Mouse (Mus musculus) midbrain, embryonic 12.5 days (tissue): ENCODE results near the gene Ssbp1. TPM values are rescaled to one million over a fixed set of nuclear protein-coding genes. Genes with fewer than 3 reads are reported as not detected.
A peak's percentile ranks its signal among the peaks of the same experiment; 100 is the strongest.

Experiments used
- ATAC-seq: fragments of 200-750 bp; cut with Nextera tagmentation; 2 replicates; pipeline ENCODE4 v1.8.0; 2017; ENCODE audit warnings: low read depth, moderate TSS enrichment, moderate library complexity; ENCODE audit not compliant: low FRiP score
- H3K27ac ChIP-seq: fragments of 300-500 bp; sonication (generic); replicated peaks from 2 replicates; pipeline ENCODE4 v1.5.1; 2016; ENCODE audit warnings: mild to moderate bottlenecking
- H3K27me3 ChIP-seq: fragments of 300-500 bp; sonication (generic); 2 replicates; pipeline ENCODE4 v1.6.1; 2016; ENCODE audit warnings: mild to moderate bottlenecking
- H3K36me3 ChIP-seq: fragments of 300-500 bp; sonication (generic); 2 replicates; pipeline ENCODE4 v1.6.1; 2016
- H3K4me1 ChIP-seq: fragments of 300-500 bp; sonication (generic); 2 replicates; pipeline ENCODE4 v1.6.1; 2016
- H3K4me2 ChIP-seq: fragments of 300-500 bp; sonication (generic); replicated peaks from 2 replicates; pipeline ENCODE4 v1.6.1; 2016; ENCODE audit warnings: mild to moderate bottlenecking, moderate library complexity
- H3K4me3 ChIP-seq: fragments of 300-500 bp; sonication (generic); 2 replicates; pipeline ENCODE4 v1.5.1; 2016; ENCODE audit warnings: mild to moderate bottlenecking
- H3K9ac ChIP-seq: fragments of 300-500 bp; sonication (generic); replicated peaks from 2 replicates; pipeline ENCODE4 v1.6.1; 2016; ENCODE audit warnings: mild to moderate bottlenecking, moderate library complexity
- H3K9me3 ChIP-seq: fragments of 300-500 bp; sonication (generic); 2 replicates; pipeline ENCODE4 v1.6.1; 2016; ENCODE audit warnings: mild to moderate bottlenecking
- WGBS: fragments of 180-500 bp; shearing (Covaris S2); methylation state at CpG from one replicate; pipeline ENCODE4 v1.1.7; 2016; 5-methylcytosine and 5-hydroxymethylcytosine counted together
- polyA plus RNA-seq: library from polyadenylated mRNA; unstranded; fragments of >200 nt; fragmentation: Nextera tagmentation; extraction: Ambion mirVana; gene quantifications from 2 replicates; pipeline ENCODE4 v1.2.1, GENCODE M21; 2016

Ssbp1 gene
- polyA plus RNA-seq, 1 experiment from 2014 or later: 176 TPM

- 0% methylated on average over 70 of the region's 72 CpGs for WGBS
- Histone ChIP-seq H3K4me2 (peak overlapping the region; percentile 82), H3K27ac (peak overlapping the region; percentile 77), H3K9me3 (no peaks in the 10 kb centered on the region), H3K36me3 (no peaks in the 10 kb centered on the region), H3K9ac (peak overlapping the region; percentile 80), H3K4me1 (peaks cover 17% of the 10 kb centered on the region), H3K27me3 (peaks cover 17% of the 10 kb centered on the region), H3K4me3 (peak overlapping the region; percentile 74)
- peak; percentile 78 for ATAC-seq
Measured at GRCm38 (mm10) chr6:40435151-40436046, 35.8 kb upstream of the Ssbp1 start.

GRCm38 (mm10) chr6:40436047-40436483, 35.1 kb upstream of the Ssbp1 start, which contains the start of gene E330009J07Rik:
Gene E330009J07Rik (minus strand): TSS chr6:40436135.
- under 1% methylated on average over 34 of the region's 38 CpGs for WGBS
- peaks cover 20% of the 10 kb centered on the region for H3K27me3 ChIP-seq
- no peaks in the 10 kb centered on the region for H3K36me3 ChIP-seq
- peak within 1 kb of the TSS; percentile 74 for H3K4me3 ChIP-seq
- peak; percentile 96 for ATAC-seq
- peak within 1 kb of the TSS; percentile 82 for H3K4me2 ChIP-seq
- peak within 1 kb of the TSS; percentile 77 for H3K27ac ChIP-seq
- H3K9ac ChIP-seq: peak within 1 kb of the TSS; percentile 80
- H3K9me3 ChIP-seq: no peaks in the 10 kb centered on the region
- H3K4me1 ChIP-seq: peaks cover 16% of the 10 kb centered on the region

DNA sequence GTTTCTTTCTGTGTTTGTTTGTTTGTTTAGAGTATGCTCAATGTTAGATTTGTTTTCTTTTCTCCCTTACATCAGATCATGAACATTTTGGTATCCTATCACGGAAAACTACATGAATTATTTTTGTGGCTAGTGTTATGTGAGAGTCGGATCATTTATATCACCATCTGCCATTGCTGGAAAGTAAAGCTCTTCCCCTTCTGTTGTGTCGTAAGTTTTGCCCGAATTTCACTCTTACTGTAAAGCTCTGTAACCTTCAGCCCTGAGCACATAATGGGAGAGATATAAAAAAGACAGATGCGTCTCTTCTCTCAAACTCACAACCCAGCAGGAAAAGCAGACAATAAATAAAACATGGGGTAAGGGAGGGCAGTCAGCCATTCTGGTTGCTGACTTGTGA, 32.2 kb upstream of the Ssbp1 start, which contains the start of gene Wee2:
Gene Wee2 (plus strand): TSS at position 153 of the 400 bp plus-strand sequence.
- Histone ChIP-seq H3K4me2 (no peak within 1 kb of the TSS), H3K27me3 (peaks cover 26% of the 10 kb centered on the region), H3K4me3 (no peak within 1 kb of the TSS), H3K27ac (no peak within 1 kb of the TSS), H3K36me3 (no peaks in the 10 kb centered on the region), H3K9ac (no peak within 1 kb of the TSS), H3K9me3 (no peaks in the 10 kb centered on the region), H3K4me1 (peaks cover 13% of the 10 kb centered on the region)
- ATAC-seq: no peak
- 84% methylated on average over 5 of the region's 5 CpGs for WGBS

- Histone ChIP-seq H3K4me3 (no peak overlapping the region), H3K27ac (no peak overlapping the region), H3K36me3 (no peaks in the 10 kb centered on the region), H3K9me3 (no peaks in the 10 kb centered on the region), H3K4me2 (no peak overlapping the region), H3K9ac (no peak overlapping the region), H3K4me1 (peaks cover 6% of the 10 kb centered on the region), H3K27me3 (peaks cover 26% of the 10 kb centered on the region)
- no peak for ATAC-seq
- WGBS: 54% methylated on average over 12 of the region's 12 CpGs
Measured at GRCm38 (mm10) chr6:40439731-40440130, 31.4 kb upstream of the Ssbp1 start.

DNA sequence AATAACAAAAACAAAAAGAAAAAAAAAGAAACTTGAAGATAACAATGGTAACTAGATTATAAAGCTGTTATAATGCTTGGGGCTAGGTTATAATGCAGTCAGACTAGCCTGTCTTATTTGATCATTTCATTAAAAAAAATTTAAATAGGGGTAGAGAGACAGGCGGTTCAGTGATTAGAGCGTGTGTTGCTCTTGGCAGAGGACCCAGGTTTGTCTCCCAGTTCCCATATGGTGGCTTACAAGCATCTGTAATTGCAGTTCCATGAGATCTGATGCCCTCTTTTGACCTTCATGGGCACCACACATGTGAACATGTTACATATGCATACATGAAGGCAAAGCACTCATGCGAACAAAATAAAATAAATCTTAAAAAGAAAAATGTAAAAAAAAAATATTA, 29.9 kb upstream of the Ssbp1 start:
- no peak overlapping the region for H3K4me3 ChIP-seq
- H3K36me3 ChIP-seq: no peaks in the 10 kb centered on the region
- H3K4me2 ChIP-seq: no peak overlapping the region
- no peaks in the 10 kb centered on the region for H3K9me3 ChIP-seq
- 72% methylated on average over 3 of the region's 3 CpGs for WGBS
- H3K4me1 ChIP-seq: 0 out of 2 replicates have a peak, but pooled peaks cover under 1% of the 10 kb centered on the region
- no peak overlapping the region for H3K27ac ChIP-seq
- peaks cover 26% of the 10 kb centered on the region for H3K27me3 ChIP-seq
- ATAC-seq: no peak
- H3K9ac ChIP-seq: no peak overlapping the region

DNA sequence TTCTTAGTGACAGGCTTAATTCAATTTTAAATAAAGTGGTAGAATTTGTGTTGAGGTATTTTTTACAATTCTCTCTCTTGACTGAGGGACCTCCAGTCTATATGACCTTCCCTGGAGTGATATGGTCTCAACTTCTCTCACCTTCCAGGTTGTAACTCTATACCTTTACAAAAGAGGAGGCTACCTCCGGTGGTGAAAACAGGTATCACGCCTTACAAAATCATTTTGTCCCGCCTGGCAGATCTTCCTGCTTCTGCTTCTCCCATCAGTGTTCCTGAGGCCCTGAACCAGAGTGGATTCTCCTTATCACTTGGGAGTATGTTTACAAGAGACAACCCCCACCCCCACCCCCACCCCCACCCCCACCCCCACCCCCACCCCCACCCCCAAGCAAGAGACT, 29.4 kb upstream of the Ssbp1 start:
- H3K4me1 ChIP-seq: no peaks in the 10 kb centered on the region
- H3K9me3 ChIP-seq: no peaks in the 10 kb centered on the region
- H3K36me3 ChIP-seq: no peaks in the 10 kb centered on the region
- no peak overlapping the region for H3K9ac ChIP-seq
- no peak overlapping the region for H3K27ac ChIP-seq
- H3K4me2 ChIP-seq: no peak overlapping the region
- ATAC-seq: no peak
- H3K4me3 ChIP-seq: no peak overlapping the region
- H3K27me3 ChIP-seq: peaks cover 26% of the 10 kb centered on the region
- 46% methylated on average over 3 of the region's 3 CpGs for WGBS

DNA sequence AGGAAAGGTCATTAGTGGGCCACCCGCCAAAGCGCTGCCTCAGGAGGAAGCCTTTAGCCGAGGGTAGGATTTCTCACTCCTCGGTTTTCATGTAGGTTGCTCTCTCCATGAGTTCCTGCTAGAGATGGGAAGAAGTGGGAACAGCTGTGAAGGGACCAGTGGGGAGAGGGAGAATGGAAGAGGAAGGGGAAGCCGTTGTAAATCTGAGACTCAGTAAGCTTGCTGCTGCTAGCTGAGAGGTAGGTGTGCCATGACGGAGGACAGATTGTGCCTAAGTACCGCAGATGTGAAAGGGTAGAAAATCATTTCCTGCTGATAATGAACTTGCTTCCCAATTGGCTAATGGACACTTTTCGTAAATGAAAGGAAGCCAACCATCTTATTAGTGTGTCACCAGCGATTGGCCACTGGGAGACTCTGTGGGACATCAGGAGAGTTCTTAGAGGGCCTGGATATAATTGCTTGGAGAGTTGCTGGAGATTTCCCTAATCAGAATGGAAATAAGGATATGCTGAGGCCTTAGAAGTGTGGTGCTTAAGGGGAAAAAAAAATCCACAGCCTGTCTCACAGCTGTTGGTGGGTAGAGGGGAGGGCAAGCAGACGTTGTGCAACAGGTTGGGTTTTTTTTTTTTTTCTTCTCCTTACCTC, 27.7 kb upstream of the Ssbp1 start:
- Histone ChIP-seq H3K27me3 (peaks cover 19% of the 10 kb centered on the region), H3K9ac (no peak overlapping the region), H3K4me3 (no peak overlapping the region), H3K27ac (no peak overlapping the region), H3K4me1 (no peaks in the 10 kb centered on the region), H3K36me3 (no peaks in the 10 kb centered on the region), H3K4me2 (no peak overlapping the region), H3K9me3 (no peaks in the 10 kb centered on the region)
- ATAC-seq: no peak
- 44% methylated on average over 10 of the region's 10 CpGs for WGBS

DNA sequence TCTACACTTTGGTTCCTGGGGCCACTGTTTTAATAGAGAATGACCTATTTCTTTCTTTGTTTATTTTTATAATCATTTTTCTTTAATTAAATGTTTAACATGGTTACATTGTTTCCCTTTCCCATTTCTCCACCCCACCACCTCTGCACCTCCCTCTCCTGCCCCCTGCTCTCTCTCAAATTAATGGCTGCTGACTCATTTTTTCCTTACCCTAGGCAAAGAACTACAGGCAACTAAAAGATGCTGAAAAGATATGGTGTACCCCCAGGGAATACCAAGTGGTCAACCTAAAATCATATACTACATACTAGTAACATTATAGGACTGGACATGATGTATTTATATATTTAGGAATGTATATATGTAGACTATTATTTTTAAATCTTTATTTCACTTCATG, 22.5 kb upstream of the Ssbp1 start:
- no peak overlapping the region for H3K4me3 ChIP-seq
- 0 out of 2 replicates have a peak, but pooled peaks cover 3% of the 10 kb centered on the region for H3K27me3 ChIP-seq
- H3K27ac ChIP-seq: no peak overlapping the region
- H3K9ac ChIP-seq: no peak overlapping the region
- H3K4me2 ChIP-seq: no peak overlapping the region
- H3K9me3 ChIP-seq: no peaks in the 10 kb centered on the region
- H3K4me1 ChIP-seq: no peaks in the 10 kb centered on the region
- H3K36me3 ChIP-seq: no peaks in the 10 kb centered on the region
- ATAC-seq: no peak

DNA sequence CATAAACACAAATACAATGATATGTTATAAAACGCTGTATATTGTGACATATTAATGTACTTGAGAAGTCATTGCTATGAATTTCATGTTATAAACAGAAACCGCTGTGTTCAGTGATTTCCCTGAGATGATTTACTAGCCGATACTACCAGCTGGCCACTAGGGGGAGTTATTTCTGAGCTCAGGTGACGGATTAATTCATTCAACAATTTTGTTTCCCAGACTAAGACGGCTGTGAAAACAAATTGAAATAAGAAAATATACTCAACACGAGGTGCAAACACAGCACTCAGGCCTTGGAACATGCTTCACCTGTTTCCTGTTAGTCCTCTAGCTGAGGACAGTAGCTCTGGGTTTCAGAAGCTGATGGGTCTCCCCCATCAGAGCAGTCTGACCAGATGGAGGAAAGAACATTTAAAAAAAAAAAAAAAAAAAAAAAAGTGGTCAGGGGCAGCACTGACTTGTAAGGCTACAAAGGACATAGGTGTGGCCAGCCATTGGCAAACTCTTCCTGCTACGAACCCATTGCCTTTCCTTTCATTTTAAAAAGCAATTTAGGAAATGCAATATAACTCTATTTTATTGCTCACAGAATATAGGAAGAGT, 16.6 kb upstream of the Ssbp1 start:
- Histone ChIP-seq H3K4me3 (no peak overlapping the region), H3K9ac (no peak overlapping the region), H3K9me3 (no peaks in the 10 kb centered on the region), H3K4me2 (no peak overlapping the region), H3K27ac (no peak overlapping the region), H3K36me3 (no peaks in the 10 kb centered on the region), H3K4me1 (no peaks in the 10 kb centered on the region), H3K27me3 (0 out of 2 replicates have a peak, but pooled peaks cover 3% of the 10 kb centered on the region)
- no peak for ATAC-seq
- WGBS: 20% methylated on average over 7 of the region's 7 CpGs

- no peaks in the 10 kb centered on the region for H3K36me3 ChIP-seq
- ATAC-seq: no peak
- H3K27me3 ChIP-seq: no peaks in the 10 kb centered on the region
- 0 out of 2 replicates have a peak, but pooled peaks cover 2% of the 10 kb centered on the region for H3K4me1 ChIP-seq
- 53% methylated on average over 6 of the region's 6 CpGs for WGBS
- no peaks in the 10 kb centered on the region for H3K9me3 ChIP-seq
- no peak overlapping the region for H3K27ac ChIP-seq
- no peak overlapping the region for H3K9ac ChIP-seq
- no peak overlapping the region for H3K4me2 ChIP-seq
- H3K4me3 ChIP-seq: no peak overlapping the region
Measured at GRCm38 (mm10) chr6:40465710-40466109, 5.4 kb upstream of the Ssbp1 start.

DNA sequence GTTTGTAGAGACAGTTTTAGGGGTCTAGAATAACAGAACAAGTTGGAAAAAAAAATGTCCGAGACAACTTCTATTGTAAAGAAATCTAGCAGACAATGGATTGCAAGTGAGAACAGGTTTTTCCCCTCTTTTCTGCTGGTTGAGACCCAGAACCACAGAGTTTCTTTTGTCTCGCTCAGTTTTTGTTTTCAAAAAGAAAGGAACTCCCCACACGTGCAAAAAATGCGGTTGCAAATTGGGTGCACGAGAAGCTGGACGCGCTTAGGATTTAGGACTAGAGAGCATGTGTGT, 513 bp downstream of the Ssbp1 start:
- H3K4me1 ChIP-seq: peaks cover 9% of the 10 kb centered on the region
- H3K36me3 ChIP-seq: peaks cover 30% of the 10 kb centered on the region
- peak overlapping the region; percentile 81 for H3K9ac ChIP-seq
- WGBS: 0% methylated on average over 7 of the region's 7 CpGs
- peak overlapping the region; percentile 85 for H3K4me3 ChIP-seq
- no peaks in the 10 kb centered on the region for H3K27me3 ChIP-seq
- peak overlapping the region; percentile 65 for H3K4me2 ChIP-seq
- no peaks in the 10 kb centered on the region for H3K9me3 ChIP-seq
- peak; percentile 5; the same call in 1 of the 2 replicates for ATAC-seq
- H3K27ac ChIP-seq: peak overlapping the region; percentile 96

DNA sequence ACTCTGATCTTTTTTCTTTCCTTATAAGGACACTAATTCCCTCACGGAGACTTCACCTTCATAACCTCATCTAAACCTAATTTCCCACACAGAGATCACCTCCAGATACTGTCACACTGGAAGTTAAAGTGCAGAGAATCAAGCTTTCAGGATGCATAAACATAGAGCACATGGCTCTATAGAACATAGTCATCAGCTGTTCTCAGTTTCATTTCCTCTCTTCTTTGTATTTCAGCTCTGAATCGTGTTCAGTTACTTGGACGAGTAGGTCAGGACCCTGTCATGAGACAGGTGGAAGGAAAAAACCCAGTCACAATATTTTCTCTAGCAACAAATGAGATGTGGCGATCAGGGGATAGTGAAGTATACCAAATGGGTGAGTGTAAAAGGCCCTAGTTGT, 5.0 kb downstream of the Ssbp1 start:
- Histone ChIP-seq H3K36me3 (peaks cover 56% of the 10 kb centered on the region), H3K4me3 (no peak overlapping the region), H3K4me2 (no peak overlapping the region), H3K4me1 (peaks cover 7% of the 10 kb centered on the region), H3K9me3 (no peaks in the 10 kb centered on the region), H3K9ac (no peak overlapping the region), H3K27ac (no peak overlapping the region), H3K27me3 (no peaks in the 10 kb centered on the region)
- no peak for ATAC-seq
- 90% methylated on average over 4 of the region's 4 CpGs for WGBS
